Mouse (Mus musculus) cerebellum, postnatal 36 days (tissue): ENCODE results near the gene Ano1.

Experiments used
- DNase-seq, 2 experiments: peaks; one replicate each; pipeline ENCODE4 v3.0.0; 2021 to 2022; ENCODE audit warnings: mixed read lengths in 2 of 2

Gene Ano1

GRCm38 (mm10) chr7:144751833-144752232 is at the start of gene Ano1:
TSS of gene Ano1 (minus strand) at chr7:144751974.
- DNase-seq = no peak

GRCm38 (mm10) chr7:144798471-144798870 is 46.7 kb upstream of the Ano1 start:
- peak in 1 of 2 experiments; percentile 16 for DNase-seq

- DNase-seq = peak; percentile 41 to 44
Observed at GRCm38 (mm10) chr7:144796986-144797735, 45.4 kb upstream of the Ano1 start.

GRCm38 (mm10) chr7:144795976-144796474 is 44.3 kb upstream of the Ano1 start:
- DNase-seq = no peak

- DNase-seq = no peak
Observed at GRCm38 (mm10) chr7:144793296-144793695, 41.5 kb upstream of the Ano1 start.

- DNase-seq = no peak
Observed at GRCm38 (mm10) chr7:144791426-144791825, 39.7 kb upstream of the Ano1 start.

GRCm38 (mm10) chr7:144789601-144790556 is 38.1 kb upstream of the Ano1 start:
- no peak for DNase-seq

GRCm38 (mm10) chr7:144788631-144789030 is 36.9 kb upstream of the Ano1 start:
- no peak for DNase-seq

GRCm38 (mm10) chr7:144787501-144787900 is 35.7 kb upstream of the Ano1 start:
- no peak for DNase-seq

- DNase-seq = no peak
Observed at GRCm38 (mm10) chr7:144786571-144786970, 34.8 kb upstream of the Ano1 start.

- no peak for DNase-seq
Observed at GRCm38 (mm10) chr7:144784176-144784575, 32.4 kb upstream of the Ano1 start.

GRCm38 (mm10) chr7:144782402-144782801 is 30.6 kb upstream of the Ano1 start:
- DNase-seq = no peak

GRCm38 (mm10) chr7:144781337-144781736 is 29.6 kb upstream of the Ano1 start:
- DNase-seq = no peak

- DNase-seq = no peak
Observed at GRCm38 (mm10) chr7:144780190-144780589, 28.4 kb upstream of the Ano1 start.

GRCm38 (mm10) chr7:144779691-144780090 is 27.9 kb upstream of the Ano1 start:
- DNase-seq = no peak

GRCm38 (mm10) chr7:144777805-144778204 is 26.0 kb upstream of the Ano1 start:
- DNase-seq = no peak

- peak; percentile 83 to 87 for DNase-seq
Observed at GRCm38 (mm10) chr7:144775804-144776447, 24.2 kb upstream of the Ano1 start.

GRCm38 (mm10) chr7:144775214-144775613 is 23.4 kb upstream of the Ano1 start:
- no peak for DNase-seq

GRCm38 (mm10) chr7:144774283-144774682 is 22.5 kb upstream of the Ano1 start:
- DNase-seq = no peak

- DNase-seq = no peak
Observed at GRCm38 (mm10) chr7:144770116-144770515, 18.3 kb upstream of the Ano1 start.

GRCm38 (mm10) chr7:144769434-144770080 is 17.8 kb upstream of the Ano1 start:
- DNase-seq = no peak

- no peak for DNase-seq
Observed at GRCm38 (mm10) chr7:144768845-144769244, 17.1 kb upstream of the Ano1 start.
